Mouse (Mus musculus): Measurements from ENCODE around the gene Gm2310. TPM values are rescaled to one million over a fixed set of nuclear protein-coding genes. Genes with fewer than 3 reads are reported as not detected.
A peak's percentile ranks its signal among the peaks of the same experiment; 100 is the strongest.
"Not testable (repeated sequence)": the region's sequence is repeated elsewhere in the genome, so short reads cannot be mapped to it uniquely, and the experiment has no call there.

Gm2310 gene
- total RNA-seq (2021): not detected
- long read RNA-seq, experiment 1: 0 reads
- long read RNA-seq, experiment 2: 0 reads

DNA sequence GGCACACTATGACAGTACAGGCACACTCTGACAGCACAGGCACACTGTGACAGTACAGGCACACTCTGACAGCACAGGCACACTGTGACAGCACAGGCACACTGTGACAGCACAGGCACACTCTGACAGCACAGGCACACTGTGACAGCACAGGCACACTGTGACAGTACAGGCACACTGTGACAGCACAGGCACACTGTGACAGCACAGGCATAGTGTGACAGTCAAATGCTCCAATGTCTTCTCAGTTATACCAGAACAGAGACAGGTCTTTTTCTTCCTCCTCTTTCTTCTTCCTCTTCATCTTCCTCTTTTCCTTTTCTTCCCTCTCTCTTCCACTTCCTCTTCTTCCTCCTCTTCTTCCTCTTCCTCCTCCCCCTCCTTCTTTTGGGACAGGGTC is at the start of gene Gm2310:
Gene Gm2310, minus strand, starts transcription at position 101 of the 400 bp plus-strand sequence.
- not testable (repeated sequence) for DNase-seq

DNA sequence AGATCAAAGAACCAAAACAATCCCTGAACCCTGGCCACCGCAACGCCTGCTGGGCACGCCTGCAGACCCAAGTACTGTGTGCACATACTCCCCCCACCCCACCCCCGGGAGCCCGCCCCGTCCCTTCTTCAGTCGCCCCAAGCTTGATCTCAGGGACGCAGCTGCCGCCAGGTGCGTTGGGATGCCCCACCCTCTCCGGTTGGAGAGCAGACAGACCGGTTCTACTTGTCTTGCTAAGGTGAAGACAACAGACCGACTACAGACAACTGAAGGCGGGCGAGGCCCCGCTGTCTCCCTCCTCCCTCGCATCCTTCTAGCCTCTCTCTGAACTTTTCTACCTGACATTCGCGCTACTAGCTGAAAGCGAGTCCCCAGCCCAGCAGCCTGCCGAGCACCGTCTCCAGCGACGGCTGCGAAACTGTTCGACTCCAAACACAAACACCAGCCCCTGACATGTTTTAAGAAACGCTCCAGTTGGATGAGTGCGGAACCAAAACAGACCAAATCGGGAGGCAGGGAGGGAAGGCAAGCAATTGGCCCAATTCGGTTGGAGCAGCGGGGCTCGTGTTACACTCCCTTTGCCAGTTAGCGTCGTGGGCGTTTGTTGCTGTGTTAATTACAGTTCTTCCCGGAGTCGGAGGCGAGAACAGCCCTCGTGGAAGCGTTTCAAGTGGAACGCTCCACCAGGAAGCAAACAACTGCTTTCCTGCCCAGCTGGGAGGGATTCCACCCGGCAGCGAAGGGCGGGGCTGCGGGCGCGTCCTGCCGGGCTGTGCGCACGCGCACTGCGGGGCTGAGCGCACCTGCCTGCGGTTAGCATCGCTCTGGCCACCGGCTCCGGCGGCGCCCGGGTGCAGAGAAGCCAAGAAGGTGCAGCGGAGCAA is 49.1 kb upstream of the Gm2310 start:
- peak; percentile 86 to 91 for DNase-seq

DNA sequence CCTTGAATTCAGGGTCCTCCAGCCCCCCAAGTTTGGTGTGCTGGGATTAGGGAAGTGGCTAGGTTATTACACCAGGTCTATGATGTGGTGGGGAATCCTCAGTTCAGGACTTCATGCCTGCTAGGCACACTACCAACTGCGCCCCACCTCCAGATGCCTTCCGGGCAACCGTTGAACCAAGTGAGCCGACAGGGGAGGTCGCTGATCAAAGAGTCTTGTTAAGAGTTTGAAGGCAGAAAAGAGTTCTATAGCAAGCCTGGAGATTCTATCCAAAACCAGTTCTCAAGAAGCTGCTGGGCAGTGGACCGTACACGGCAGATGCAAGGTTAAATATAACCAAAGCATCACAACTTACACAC is 48.5 kb upstream of the Gm2310 start:
- no peak for DNase-seq

DNA sequence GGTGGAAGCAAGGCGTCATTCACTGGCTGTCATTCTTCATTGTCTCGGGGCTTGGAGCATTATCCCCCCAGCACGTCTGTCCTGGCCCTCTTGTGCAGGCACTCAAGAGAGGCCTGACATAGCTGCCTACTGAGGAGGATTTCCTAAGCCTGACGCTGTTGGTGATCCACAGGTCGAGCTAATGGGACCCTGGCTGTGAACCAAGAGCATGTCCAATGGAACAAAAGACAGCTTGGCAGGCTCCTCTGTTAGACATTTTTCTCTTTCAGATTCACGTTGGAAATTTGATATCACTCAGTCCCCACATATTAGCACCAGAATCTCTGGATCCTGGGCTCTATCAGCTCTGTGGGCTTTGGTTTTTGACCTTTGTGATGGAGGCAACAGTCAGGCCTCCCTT is 45.7 kb upstream of the Gm2310 start:
- DNase-seq: no peak

DNA sequence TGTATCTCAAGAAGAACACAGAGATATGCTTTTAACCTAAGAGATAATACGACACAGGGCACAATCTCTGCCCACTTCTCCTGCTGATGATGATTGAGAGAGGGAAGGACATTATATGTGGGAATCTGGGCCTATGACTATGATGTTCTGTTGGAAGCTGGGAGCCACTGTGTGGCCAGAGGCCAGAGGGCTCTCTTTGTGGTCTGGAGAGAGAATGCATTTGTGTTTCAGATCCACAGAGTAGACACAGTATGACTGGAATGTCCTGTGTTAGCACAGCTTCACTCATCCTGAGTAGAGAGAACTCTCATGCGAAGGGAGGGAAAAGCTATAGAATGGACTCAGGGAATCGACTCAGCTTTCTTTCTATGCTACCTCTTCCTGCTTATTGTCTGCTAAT is 44.6 kb upstream of the Gm2310 start:
- DNase-seq: no peak

DNA sequence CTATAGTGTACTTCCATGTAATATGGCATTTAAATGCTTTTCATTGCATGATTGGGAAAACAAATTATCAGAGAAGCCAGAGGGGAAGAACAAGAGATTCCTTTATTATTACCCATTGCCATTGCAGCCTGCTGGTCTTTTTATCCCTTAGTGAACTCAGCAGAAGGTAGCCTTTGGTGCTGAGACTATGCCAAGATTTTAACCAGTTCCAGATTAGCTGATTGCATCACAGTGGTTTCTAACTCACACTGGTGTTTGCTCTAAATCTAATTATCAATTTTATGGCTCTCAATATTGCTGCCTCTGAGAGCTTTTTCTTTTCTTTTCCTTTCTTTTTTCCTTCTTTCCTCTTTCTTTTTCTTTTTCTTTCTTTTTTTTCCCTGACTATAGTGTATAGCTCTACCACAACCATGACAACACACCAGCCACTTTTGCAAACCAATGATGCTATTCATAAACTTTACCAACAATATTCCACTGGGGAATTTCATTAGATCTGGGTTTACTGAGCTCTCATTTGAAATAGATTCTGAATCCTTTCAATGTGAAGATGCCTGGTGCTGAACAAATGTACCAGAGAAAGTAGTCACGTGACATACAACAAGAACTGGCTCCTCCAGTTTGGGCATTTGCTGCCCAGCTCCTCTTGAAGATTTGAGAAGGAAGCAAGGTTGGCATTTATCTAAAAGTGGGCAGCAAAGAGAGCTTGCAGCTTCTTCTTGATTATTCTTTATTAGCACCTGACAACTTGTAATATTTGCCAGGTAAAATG is 43.9 kb upstream of the Gm2310 start:
- no peak for DNase-seq

DNA sequence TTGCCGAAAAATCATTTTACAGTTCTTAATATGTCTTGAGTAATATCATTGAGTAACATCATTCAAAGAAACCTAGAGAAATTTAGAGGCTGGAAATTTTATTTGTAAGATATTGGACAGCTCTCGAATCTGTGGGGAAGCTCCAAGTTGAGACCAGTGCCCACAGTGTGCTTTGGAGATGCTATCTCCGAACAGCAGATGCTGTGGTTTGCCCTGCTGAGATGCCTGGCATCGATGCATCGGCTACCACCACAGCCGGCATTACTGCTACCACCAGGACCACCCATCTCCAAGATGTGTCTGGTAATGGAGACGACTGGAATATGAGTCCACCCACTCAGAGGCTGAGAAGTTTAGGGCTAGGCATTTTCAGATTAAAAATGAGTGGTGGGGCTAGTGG is 43.0 kb upstream of the Gm2310 start:
- DNase-seq: no peak

DNA sequence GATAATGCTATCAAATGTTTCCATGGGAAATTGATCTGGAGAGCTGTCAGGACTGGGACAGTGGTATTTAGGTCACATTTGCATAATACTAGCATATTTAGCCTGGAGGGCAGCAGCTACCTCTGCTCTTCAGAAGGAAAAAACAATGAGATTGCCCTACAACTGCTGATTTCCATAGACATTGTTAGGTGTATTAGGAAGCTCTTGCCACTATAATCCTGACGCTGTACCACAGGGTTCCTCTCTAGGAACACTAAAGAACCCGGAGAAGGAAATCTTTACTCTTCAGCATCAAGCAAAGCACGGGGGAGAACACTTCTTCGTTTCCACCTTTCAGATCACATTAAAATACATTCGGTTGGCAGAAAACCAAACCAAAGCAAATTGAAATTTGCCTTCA is 11.4 kb upstream of the Gm2310 start:
- no peak for DNase-seq

DNA sequence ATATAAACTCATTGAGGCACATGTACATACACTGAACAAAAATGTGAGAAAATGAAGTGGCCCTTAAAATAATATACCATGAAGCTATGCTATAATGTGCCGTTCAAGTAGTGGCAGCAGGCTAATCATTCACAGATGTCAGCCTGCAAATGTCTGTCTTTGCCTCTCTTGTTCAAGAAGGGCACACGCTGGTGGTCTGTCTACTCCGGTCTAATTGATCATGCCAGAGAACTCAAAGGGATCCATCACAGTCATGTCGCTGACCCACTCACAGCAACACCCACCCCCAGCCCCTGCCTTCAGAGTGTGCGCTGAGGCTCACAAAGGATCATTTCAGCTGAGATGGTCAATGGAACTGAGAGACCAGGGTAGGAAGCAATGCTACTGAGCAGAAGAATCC is 6.8 kb downstream of the Gm2310 start:
- no peak for DNase-seq

DNA sequence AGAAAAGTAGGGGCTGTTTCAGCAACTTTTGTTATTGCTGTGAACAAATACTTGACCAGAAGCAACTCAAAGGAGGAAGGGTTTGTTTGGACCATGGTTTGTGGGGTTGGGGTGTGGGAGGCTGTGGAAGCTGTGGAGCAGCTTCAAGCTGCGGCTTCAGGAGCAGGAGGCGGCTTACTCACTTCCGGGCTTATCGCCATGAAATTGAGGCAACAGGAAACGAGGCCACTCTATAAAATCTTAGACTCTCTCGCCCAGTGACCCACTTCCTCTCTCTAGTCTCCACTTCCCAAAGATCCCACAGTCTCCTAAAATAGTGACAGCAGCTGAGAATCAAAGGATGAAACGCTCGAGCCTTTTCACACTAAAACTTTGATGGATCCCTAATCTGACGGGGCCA is 7.9 kb downstream of the Gm2310 start:
- peak; percentile 14 to 22 for DNase-seq

DNA sequence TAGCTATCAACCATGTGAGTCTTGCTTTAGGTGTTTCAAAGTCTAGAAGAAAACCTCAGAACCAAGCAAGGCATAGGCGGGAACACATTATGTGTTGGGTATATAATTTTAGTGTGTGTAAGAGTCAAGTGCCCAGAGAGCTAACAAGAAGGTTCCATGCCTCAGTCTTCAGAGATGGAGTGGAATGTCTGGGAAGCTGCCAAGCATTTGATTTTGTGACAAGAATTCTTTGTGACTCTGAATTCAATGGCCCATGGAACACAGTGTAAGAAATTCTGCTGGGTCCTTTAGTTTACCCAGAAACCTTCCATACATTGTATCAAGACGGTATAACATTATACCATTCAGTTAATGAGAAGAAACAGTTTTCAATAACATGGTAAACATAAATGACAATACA is 17.3 kb downstream of the Gm2310 start:
- DNase-seq: no peak

DNA sequence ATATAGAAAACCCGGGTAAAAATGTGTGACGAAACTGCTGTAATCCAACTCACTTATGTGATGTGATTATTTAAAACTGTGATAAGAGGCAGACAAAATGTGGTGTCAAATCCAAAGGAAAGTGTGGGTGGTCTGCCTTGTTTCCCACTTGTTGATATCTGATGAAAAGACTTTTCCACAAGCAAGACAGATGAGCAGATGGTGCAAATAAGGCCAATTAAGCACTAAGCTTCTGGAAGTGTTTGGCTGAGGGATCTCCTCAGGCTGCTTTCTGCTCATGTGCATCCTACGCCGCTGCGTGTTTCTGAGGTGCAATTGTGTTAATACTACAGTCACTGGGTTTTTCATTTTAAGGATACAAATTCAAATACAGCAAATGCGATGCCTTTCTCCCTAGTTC is 34.5 kb downstream of the Gm2310 start:
- DNase-seq: no peak

DNA sequence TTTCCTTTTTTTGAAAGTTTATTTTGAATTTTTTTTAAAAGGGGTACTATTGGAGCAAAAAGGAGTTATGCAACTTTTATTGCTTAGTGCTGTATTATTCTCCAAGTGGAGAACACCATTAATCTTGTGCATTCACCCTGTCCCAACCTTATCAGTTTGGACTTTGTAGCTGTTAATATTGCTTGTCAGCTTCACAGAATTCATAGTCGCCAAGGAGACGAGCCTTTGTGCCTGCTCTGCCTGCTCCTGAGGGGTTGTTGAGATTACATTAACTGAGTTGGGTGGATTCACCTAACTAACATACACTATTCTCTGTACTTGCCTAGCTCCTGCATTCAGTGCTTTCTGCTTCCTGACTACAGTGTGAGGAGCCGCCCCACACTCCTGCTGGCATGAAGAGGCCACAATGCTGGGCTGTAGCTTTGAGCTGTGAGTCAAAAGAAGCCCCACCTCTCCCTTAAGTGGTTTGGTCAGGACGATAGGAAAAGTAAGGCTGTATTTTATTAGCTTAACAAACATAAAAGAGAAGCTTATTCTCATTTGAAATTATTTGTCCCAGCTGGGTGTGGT is 50.7 kb downstream of the Gm2310 start:
- DNase-seq: no peak

Other genes starting within 250 kb of the Gm2310 start
- 10 to 100 TPM; 48.9 to 50.5 TPM for gene Nipbl, start 75.5 kb downstream of the Gm2310 start, total RNA-seq (2021)
- 10 to 100 TPM; 28.5 to 34.0 TPM for gene Slc1a3, start 190.8 kb upstream of the Gm2310 start, total RNA-seq (2021)

All from adrenal gland, postnatal 36 days (tissue).